Mouse (Mus musculus) lung, postnatal 36 days (tissue): ENCODE results near the gene Acot2.

Experiments
- DNase-seq: peaks from one replicate; pipeline ENCODE4 v3.0.0; 2022; ENCODE audit warnings: mixed read lengths

The Acot2 gene

DNA sequence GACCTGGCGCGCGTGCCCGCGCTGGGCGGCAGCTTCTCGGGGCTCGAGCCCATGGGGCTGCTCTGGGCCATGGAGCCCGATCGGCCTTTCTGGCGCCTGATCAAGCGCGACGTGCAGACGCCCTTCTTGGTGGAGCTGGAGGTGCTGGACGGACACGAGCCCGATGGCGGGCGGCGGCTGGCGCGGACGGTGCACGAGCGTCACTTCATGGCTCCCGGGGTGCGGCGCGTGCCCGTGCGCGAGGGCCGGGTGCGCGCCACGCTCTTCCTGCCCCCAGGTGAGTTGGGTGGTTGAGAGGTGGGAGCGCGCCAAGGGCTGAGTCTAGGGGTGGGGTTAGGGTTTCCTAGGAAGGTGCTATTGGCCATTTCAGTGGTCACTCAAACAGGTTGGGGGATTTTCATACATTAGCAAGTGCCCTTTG, 51.0 kb downstream of the Acot2 start, which contains the start of gene Gm49366:
Gm49366 (plus strand) TSS at position 245 of the 421 bp plus-strand sequence.
- DNase-seq: peak; percentile 47

GRCm38 (mm10) chr12:84042248-84042647, 54.6 kb downstream of the Acot2 start:
- no peak for DNase-seq
